Mouse (Mus musculus) CH12.LX (cell line): ENCODE measurements at regions not wholly inside any gene's neighbourhood (a gene's known extent, or its start where the extent isn't known, plus 50 kb on each side); places are given as distances from the start of the nearest gene placed in this dataset.

Experiments used
- CTCF ChIP-seq, 2 experiments: IDR thresholded peaks in 1 of 2; conservative IDR thresholded peaks in 1 of 2; 2 replicates each; pipeline ENCODE4 v1.5.1; 2011 to 2012; ENCODE audit warnings: low read depth in 2 of 2, low read length in 2 of 2, improper control_type of control experiment in 1 of 2, inconsistent platforms in 1 of 2, mild to moderate bottlenecking in 1 of 2, moderate library complexity in 1 of 2
- MAX ChIP-seq: IDR thresholded peaks from 2 replicates; pipeline ENCODE4 v1.6.1; 2011; ENCODE audit warnings: low read length, improper control_type of control experiment
- POLR2AphosphoS2 ChIP-seq: IDR thresholded peaks from 2 replicates; pipeline ENCODE4 v1.6.1; 2011; ENCODE audit warnings: low read depth, low read length, improper control_type of control experiment
- RAD21 ChIP-seq: IDR thresholded peaks from 2 replicates; pipeline ENCODE4 v1.6.1; 2011; ENCODE audit warnings: low read depth, mild to moderate bottlenecking, low read length, improper control_type of control experiment, moderate library complexity
- ZC3H11A ChIP-seq: IDR thresholded peaks from 2 replicates; pipeline ENCODE4 v1.6.1; 2012; ENCODE audit warnings: low read depth, mild to moderate bottlenecking, inconsistent platforms, low read length, improper control_type of control experiment

GRCm38 (mm10) chr15:85682116-85682515 lies 52.7 kb upstream of the Ppara start:
- TF ChIP-seq POLR2AphosphoS2 (no peak), CTCF (conservative IDR thresholded peaks at IDR 0.05 in 1 of 2, IDR thresholded peaks at IDR 0.05 in 1 of 2; ENCODE audit: low read depth in 2 of 2, low read length in 2 of 2) (no peak), ZC3H11A (no peak), RAD21 (no peak), MAX (no peak)
